Mouse (Mus musculus) heart, embryonic 15.5 days (tissue): ENCODE data around the gene Zfyve19. TPM values are rescaled to one million over a fixed set of nuclear protein-coding genes. Genes with fewer than 3 reads are reported as not detected.

ENCODE experiments used
- ATAC-seq: fragments of 200-750 bp; cut with Nextera tagmentation; replicated peaks from 2 replicates; pipeline ENCODE4 v1.8.0; 2017; ENCODE audit warnings: low read depth, moderate TSS enrichment; ENCODE audit not compliant: insufficient number of reproducible peaks, insufficient read depth, low FRiP score
- H3K27ac ChIP-seq: fragments of 300-500 bp; sonication (generic); 2 replicates; pipeline ENCODE4 v1.5.1; 2015; ENCODE audit warnings: mild to moderate bottlenecking, inconsistent platforms
- H3K27me3 ChIP-seq: fragments of 300-500 bp; sonication (generic); 2 replicates; pipeline ENCODE4 v1.6.1; 2015; ENCODE audit warnings: inconsistent platforms
- H3K36me3 ChIP-seq: fragments of 300-500 bp; sonication (generic); 2 replicates; pipeline ENCODE4 v1.6.1; 2015; ENCODE audit warnings: mild to moderate bottlenecking, inconsistent platforms
- H3K4me1 ChIP-seq: fragments of 300-500 bp; sonication (generic); replicated peaks from 2 replicates; pipeline ENCODE4 v1.6.1; 2015; ENCODE audit warnings: inconsistent platforms
- H3K4me2 ChIP-seq: fragments of 300-500 bp; sonication (generic); 2 replicates; pipeline ENCODE4 v1.6.1; 2015; ENCODE audit warnings: inconsistent platforms, mild to moderate bottlenecking, moderate library complexity
- H3K4me3 ChIP-seq: fragments of 300-500 bp; sonication (generic); 2 replicates; pipeline ENCODE4 v1.5.1; 2015; ENCODE audit warnings: mild to moderate bottlenecking, inconsistent platforms
- H3K9ac ChIP-seq: fragments of 300-500 bp; sonication (generic); 2 replicates; pipeline ENCODE4 v1.6.1; 2015; ENCODE audit warnings: mild to moderate bottlenecking, inconsistent platforms
- H3K9me3 ChIP-seq: fragments of 300-500 bp; sonication (generic); replicated peaks from 2 replicates; pipeline ENCODE4 v1.6.1; 2016; ENCODE audit warnings: inconsistent platforms
- WGBS: fragments of 180-500 bp; shearing (Covaris S2); methylation state at CpG from one replicate; pipeline ENCODE4 v1.1.7; 2015; ENCODE audit warnings: mixed read lengths; 5-methylcytosine and 5-hydroxymethylcytosine counted together
- polyA plus RNA-seq: library from polyadenylated mRNA; unstranded; fragments of >200 nt; fragmentation: Nextera tagmentation; extraction: Ambion mirVana; gene quantifications from 2 replicates; pipeline ENCODE4 v1.2.1, GENCODE M21; 2015

Zfyve19 gene
- polyA plus RNA-seq, 1 experiment from 2014 or later = 29.7 TPM

GRCm38 (mm10) chr2:119237210-119237870, 28.9 kb downstream of the Zfyve19 start, which contains the start of gene Spint1:
Spint1 (plus strand) TSS chr2:119237362.
- peak within 1 kb of the TSS; percentile 35; the same call in 1 of the 2 replicates for H3K9ac ChIP-seq
- H3K27me3 ChIP-seq = peaks cover 77% of the 10 kb centered on the region
- H3K4me2 ChIP-seq = peak within 1 kb of the TSS; percentile 76
- H3K4me1 ChIP-seq = peaks cover 12% of the 10 kb centered on the region
- H3K4me3 ChIP-seq = peak within 1 kb of the TSS; percentile 50
- no peaks in the 10 kb centered on the region for H3K36me3 ChIP-seq
- under 1% methylated on average over 73 of the region's 73 CpGs for WGBS
- no peaks in the 10 kb centered on the region for H3K9me3 ChIP-seq
- no peak for ATAC-seq
- no peak within 1 kb of the TSS for H3K27ac ChIP-seq

GRCm38 (mm10) chr2:119237871-119238220, 29.4 kb downstream of the Zfyve19 start:
- H3K27ac ChIP-seq = no peak overlapping the region
- ATAC-seq = no peak

GRCm38 (mm10) chr2:119238671-119239070, 30.3 kb downstream of the Zfyve19 start:
- no peak overlapping the region for H3K9ac ChIP-seq
- 76% methylated on average over 2 of the region's 2 CpGs for WGBS
- H3K27me3 ChIP-seq = peaks cover 75% of the 10 kb centered on the region
- no peak overlapping the region for H3K27ac ChIP-seq
- no peak for ATAC-seq
- peak overlapping the region; percentile 50; the same call in 1 of the 2 replicates for H3K4me3 ChIP-seq
- H3K36me3 ChIP-seq = no peaks in the 10 kb centered on the region
- H3K4me1 ChIP-seq = peaks cover 12% of the 10 kb centered on the region
- no peaks in the 10 kb centered on the region for H3K9me3 ChIP-seq
- H3K4me2 ChIP-seq = no peak overlapping the region; the same call in 1 of the 2 replicates

More at GRCm38 (mm10) chr2:119237871-119238220, 29.4 kb downstream of the Zfyve19 start:
- H3K36me3 ChIP-seq = no peaks in the 10 kb centered on the region
- H3K9me3 ChIP-seq = no peaks in the 10 kb centered on the region
- H3K27me3 ChIP-seq = peaks cover 77% of the 10 kb centered on the region
- peak overlapping the region; percentile 76 for H3K4me2 ChIP-seq
- H3K9ac ChIP-seq = no peak overlapping the region; the same call in 1 of the 2 replicates
- peaks cover 12% of the 10 kb centered on the region for H3K4me1 ChIP-seq
- WGBS = 3% methylated on average over 31 of the region's 31 CpGs
- peak overlapping the region; percentile 50 for H3K4me3 ChIP-seq

- WGBS = 69% methylated on average over 4 of the region's 4 CpGs
- no peak overlapping the region for H3K9ac ChIP-seq
- no peak overlapping the region for H3K4me3 ChIP-seq
- H3K27ac ChIP-seq = no peak overlapping the region
- H3K4me2 ChIP-seq = no peak overlapping the region
- ATAC-seq = no peak
- no peaks in the 10 kb centered on the region for H3K36me3 ChIP-seq
- H3K4me1 ChIP-seq = peaks cover 12% of the 10 kb centered on the region
- peaks cover 60% of the 10 kb centered on the region for H3K27me3 ChIP-seq
- no peaks in the 10 kb centered on the region for H3K9me3 ChIP-seq
These were observed 31.8 kb downstream of the Zfyve19 start for GRCm38 (mm10) chr2:119240075-119240818.

GRCm38 (mm10) chr2:119240819-119241186, 32.4 kb downstream of the Zfyve19 start:
- no peak overlapping the region for H3K4me2 ChIP-seq
- H3K9me3 ChIP-seq = no peaks in the 10 kb centered on the region
- ATAC-seq = no peak
- no peaks in the 10 kb centered on the region for H3K36me3 ChIP-seq
- H3K4me1 ChIP-seq = peaks cover 12% of the 10 kb centered on the region
- peaks cover 54% of the 10 kb centered on the region for H3K27me3 ChIP-seq
- no peak overlapping the region for H3K9ac ChIP-seq
- H3K27ac ChIP-seq = no peak overlapping the region
- 78% methylated on average over 4 of the region's 4 CpGs for WGBS
- no peak overlapping the region for H3K4me3 ChIP-seq

- Histone ChIP-seq H3K27me3 (peaks cover 37% of the 10 kb centered on the region), H3K36me3 (no peaks in the 10 kb centered on the region), H3K4me1 (peaks cover 4% of the 10 kb centered on the region), H3K27ac (no peak overlapping the region), H3K9me3 (no peaks in the 10 kb centered on the region), H3K4me3 (no peak overlapping the region), H3K9ac (no peak overlapping the region), H3K4me2 (no peak overlapping the region)
- ATAC-seq = no peak
- WGBS = 65% methylated on average over 9 of the region's 9 CpGs
These were observed 34.1 kb downstream of the Zfyve19 start for GRCm38 (mm10) chr2:119242548-119242947.

- H3K36me3 ChIP-seq = no peaks in the 10 kb centered on the region
- no peaks in the 10 kb centered on the region for H3K4me1 ChIP-seq
- WGBS = 63% methylated on average over 7 of the region's 7 CpGs
- H3K4me3 ChIP-seq = no peak overlapping the region
- no peak overlapping the region for H3K27ac ChIP-seq
- ATAC-seq = no peak
- peaks cover 16% of the 10 kb centered on the region for H3K27me3 ChIP-seq
- H3K4me2 ChIP-seq = no peak overlapping the region
- no peaks in the 10 kb centered on the region for H3K9me3 ChIP-seq
- no peak overlapping the region for H3K9ac ChIP-seq
These were observed 36.8 kb downstream of the Zfyve19 start for GRCm38 (mm10) chr2:119245246-119245645.

- no peak overlapping the region for H3K4me2 ChIP-seq
- WGBS = 79% methylated on average over 9 of the region's 9 CpGs
- no peaks in the 10 kb centered on the region for H3K9me3 ChIP-seq
- no peaks in the 10 kb centered on the region for H3K36me3 ChIP-seq
- no peak overlapping the region for H3K9ac ChIP-seq
- H3K4me3 ChIP-seq = no peak overlapping the region
- H3K27ac ChIP-seq = no peak overlapping the region
- no peak for ATAC-seq
- peaks cover 4% of the 10 kb centered on the region for H3K4me1 ChIP-seq
- H3K27me3 ChIP-seq = peaks cover 9% of the 10 kb centered on the region
These were observed 39.5 kb downstream of the Zfyve19 start for GRCm38 (mm10) chr2:119247904-119248303.

- peaks cover 16% of the 10 kb centered on the region for H3K27me3 ChIP-seq
These were observed 41.2 kb downstream of the Zfyve19 start for GRCm38 (mm10) chr2:119249592-119250061.

GRCm38 (mm10) chr2:119250377-119250776, 42.0 kb downstream of the Zfyve19 start:
- Histone ChIP-seq H3K36me3 (no peaks in the 10 kb centered on the region), H3K4me2 (no peak overlapping the region), H3K27me3 (peaks cover 21% of the 10 kb centered on the region), H3K4me1 (peaks cover 4% of the 10 kb centered on the region), H3K9ac (no peak overlapping the region), H3K4me3 (no peak overlapping the region), H3K9me3 (no peaks in the 10 kb centered on the region), H3K27ac (no peak overlapping the region)
- WGBS = 61% methylated on average over 5 of the region's 5 CpGs
- ATAC-seq = no peak

More at GRCm38 (mm10) chr2:119249592-119250061, 41.2 kb downstream of the Zfyve19 start:
- Histone ChIP-seq H3K4me1 (peaks cover 4% of the 10 kb centered on the region), H3K27ac (no peak overlapping the region), H3K4me3 (no peak overlapping the region), H3K9me3 (no peaks in the 10 kb centered on the region), H3K9ac (no peak overlapping the region), H3K4me2 (no peak overlapping the region), H3K36me3 (no peaks in the 10 kb centered on the region)
- 73% methylated on average over 4 of the region's 4 CpGs for WGBS
- 0 out of 2 replicates have a peak, but pooled peaks have one; percentile 5 for ATAC-seq

GRCm38 (mm10) chr2:119250826-119251478, 42.5 kb downstream of the Zfyve19 start:
- Histone ChIP-seq H3K9ac (no peak overlapping the region), H3K4me2 (peak overlapping the region; percentile 50), H3K9me3 (no peaks in the 10 kb centered on the region), H3K4me1 (peaks cover 4% of the 10 kb centered on the region), H3K27ac (no peak overlapping the region), H3K27me3 (peaks cover 24% of the 10 kb centered on the region), H3K4me3 (0 out of 2 replicates have a peak overlapping the region, but pooled peaks have one; percentile 6), H3K36me3 (no peaks in the 10 kb centered on the region)
- 11% methylated on average over 11 of the region's 11 CpGs for WGBS
- ATAC-seq = peak; percentile 53; the same call in 1 of the 2 replicates
